Mouse (Mus musculus) neural tube, embryonic 15.5 days (tissue): ENCODE measurements around the gene Slc44a2. TPM values are rescaled to one million over a fixed set of nuclear protein-coding genes. Genes with fewer than 3 reads are reported as not detected.

Experiments
- ATAC-seq: fragments of 200-750 bp; cut with Nextera tagmentation; 2 replicates; pipeline ENCODE4 v1.8.0; 2017; ENCODE audit warnings: mild to moderate bottlenecking, moderate TSS enrichment, moderate library complexity; ENCODE audit not compliant: low FRiP score
- H3K27ac ChIP-seq: fragments of 300-500 bp; sonication (generic); replicated peaks from 2 replicates; pipeline ENCODE4 v1.5.1; 2015; ENCODE audit warnings: mild to moderate bottlenecking, inconsistent platforms
- H3K27me3 ChIP-seq: fragments of 300-500 bp; sonication (generic); replicated peaks from 2 replicates; pipeline ENCODE4 v1.6.1; 2015; ENCODE audit warnings: inconsistent platforms
- H3K36me3 ChIP-seq: fragments of 300-500 bp; sonication (generic); 2 replicates; pipeline ENCODE4 v1.6.1; 2015; ENCODE audit warnings: inconsistent platforms
- H3K4me1 ChIP-seq: fragments of 300-500 bp; sonication (generic); 2 replicates; pipeline ENCODE4 v1.6.1; 2015; ENCODE audit warnings: inconsistent platforms
- H3K4me2 ChIP-seq: fragments of 300-500 bp; sonication (generic); 2 replicates; pipeline ENCODE4 v1.6.1; 2015; ENCODE audit warnings: inconsistent platforms, mild to moderate bottlenecking, moderate library complexity
- H3K4me3 ChIP-seq: fragments of 300-500 bp; sonication (generic); replicated peaks from 2 replicates; pipeline ENCODE4 v1.5.1; 2015; ENCODE audit warnings: mild to moderate bottlenecking, inconsistent platforms
- H3K9ac ChIP-seq: fragments of 300-500 bp; sonication (generic); replicated peaks from 2 replicates; pipeline ENCODE4 v1.6.1; 2015; ENCODE audit warnings: mild to moderate bottlenecking, inconsistent platforms
- H3K9me3 ChIP-seq: fragments of 300-500 bp; sonication (generic); replicated peaks from 2 replicates; pipeline ENCODE4 v1.6.1; 2016; ENCODE audit warnings: inconsistent platforms
- WGBS: fragments of 180-500 bp; shearing (Covaris S2); methylation state at CpG from one replicate; pipeline ENCODE4 v1.1.7; 2015; ENCODE audit warnings: mixed read lengths; 5-methylcytosine and 5-hydroxymethylcytosine counted together
- polyA plus RNA-seq: library from polyadenylated mRNA; unstranded; fragments of >200 nt; fragmentation: Nextera tagmentation; extraction: Ambion mirVana; gene quantifications from 2 replicates; pipeline ENCODE4 v1.2.1, GENCODE M21; 2015

Slc44a2 gene
- polyA plus RNA-seq, 1 experiment from 2014 or later: 68.4 TPM

GRCm38 (mm10) chr9:21324269-21324668 is 3.8 kb downstream of the Slc44a2 start:
- ATAC-seq: no peak
- H3K4me2 ChIP-seq: no peak overlapping the region
- no peaks in the 10 kb centered on the region for H3K36me3 ChIP-seq
- H3K27me3 ChIP-seq: no peaks in the 10 kb centered on the region
- H3K9me3 ChIP-seq: no peaks in the 10 kb centered on the region
- H3K27ac ChIP-seq: no peak overlapping the region
- H3K4me1 ChIP-seq: peaks cover 30% of the 10 kb centered on the region
- no peak overlapping the region for H3K9ac ChIP-seq
- WGBS: 96% methylated on average over 11 of the region's 11 CpGs
- H3K4me3 ChIP-seq: no peak overlapping the region

GRCm38 (mm10) chr9:21327569-21327968 is 7.1 kb downstream of the Slc44a2 start:
- Histone ChIP-seq H3K4me1 (peaks cover 21% of the 10 kb centered on the region), H3K9ac (no peak overlapping the region), H3K4me3 (no peak overlapping the region), H3K4me2 (no peak overlapping the region), H3K36me3 (no peaks in the 10 kb centered on the region), H3K27me3 (no peaks in the 10 kb centered on the region), H3K9me3 (no peaks in the 10 kb centered on the region), H3K27ac (no peak overlapping the region)
- ATAC-seq: no peak
- 69% methylated on average over 3 of the region's 3 CpGs for WGBS

DNA sequence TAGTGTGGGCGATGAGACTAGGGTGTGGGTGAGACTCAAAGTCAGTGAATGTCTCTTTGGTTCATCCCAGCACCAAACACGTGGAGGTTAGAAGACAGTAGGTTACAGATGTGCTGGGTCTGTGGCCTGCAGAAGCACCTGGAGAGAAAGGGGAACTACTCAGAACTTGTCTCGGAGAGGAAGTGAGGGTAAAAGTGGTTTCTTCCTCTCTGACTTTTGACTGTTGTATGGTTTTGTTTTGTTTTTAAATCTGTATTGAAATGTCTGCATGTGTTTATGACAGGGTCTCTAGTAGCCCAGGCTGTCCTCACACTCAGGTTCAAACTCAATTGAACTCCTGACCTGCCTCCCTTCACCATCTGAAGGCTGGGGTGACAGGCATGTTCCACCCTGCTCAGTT is 7.5 kb downstream of the Slc44a2 start:
- H3K9me3 ChIP-seq: no peaks in the 10 kb centered on the region
- no peak overlapping the region for H3K9ac ChIP-seq
- H3K27ac ChIP-seq: no peak overlapping the region
- H3K27me3 ChIP-seq: no peaks in the 10 kb centered on the region
- H3K36me3 ChIP-seq: no peaks in the 10 kb centered on the region
- 86% methylated on average over 3 of the region's 3 CpGs for WGBS
- H3K4me1 ChIP-seq: peaks cover 23% of the 10 kb centered on the region
- ATAC-seq: no peak
- H3K4me3 ChIP-seq: no peak overlapping the region
- H3K4me2 ChIP-seq: no peak overlapping the region

DNA sequence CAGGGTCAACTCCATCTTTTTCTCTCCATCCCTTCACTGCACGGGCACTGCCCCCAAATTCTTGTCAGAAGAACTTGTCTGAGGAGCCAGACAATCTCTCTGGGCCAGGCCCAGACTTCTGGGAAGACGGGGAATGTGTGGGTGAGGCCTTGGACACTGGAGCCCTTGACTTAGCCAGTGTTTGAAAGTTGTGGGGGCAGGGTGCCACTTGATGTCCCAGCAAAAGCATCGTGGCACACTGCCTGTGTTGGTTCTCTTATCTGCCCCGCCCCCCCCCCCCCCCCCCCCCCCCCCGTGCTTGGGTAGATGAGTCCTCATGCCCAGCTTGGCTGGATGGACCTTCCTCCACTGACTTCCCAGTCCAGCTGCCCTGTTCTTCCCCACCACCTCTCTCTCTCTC is 8.5 kb downstream of the Slc44a2 start:
- no peak overlapping the region for H3K27ac ChIP-seq
- ATAC-seq: no peak
- 71% methylated on average over 3 of the region's 5 CpGs for WGBS
- no peaks in the 10 kb centered on the region for H3K9me3 ChIP-seq
- H3K9ac ChIP-seq: no peak overlapping the region
- H3K4me2 ChIP-seq: no peak overlapping the region
- no peaks in the 10 kb centered on the region for H3K27me3 ChIP-seq
- H3K4me1 ChIP-seq: peaks cover 17% of the 10 kb centered on the region
- H3K4me3 ChIP-seq: no peak overlapping the region
- no peaks in the 10 kb centered on the region for H3K36me3 ChIP-seq

DNA sequence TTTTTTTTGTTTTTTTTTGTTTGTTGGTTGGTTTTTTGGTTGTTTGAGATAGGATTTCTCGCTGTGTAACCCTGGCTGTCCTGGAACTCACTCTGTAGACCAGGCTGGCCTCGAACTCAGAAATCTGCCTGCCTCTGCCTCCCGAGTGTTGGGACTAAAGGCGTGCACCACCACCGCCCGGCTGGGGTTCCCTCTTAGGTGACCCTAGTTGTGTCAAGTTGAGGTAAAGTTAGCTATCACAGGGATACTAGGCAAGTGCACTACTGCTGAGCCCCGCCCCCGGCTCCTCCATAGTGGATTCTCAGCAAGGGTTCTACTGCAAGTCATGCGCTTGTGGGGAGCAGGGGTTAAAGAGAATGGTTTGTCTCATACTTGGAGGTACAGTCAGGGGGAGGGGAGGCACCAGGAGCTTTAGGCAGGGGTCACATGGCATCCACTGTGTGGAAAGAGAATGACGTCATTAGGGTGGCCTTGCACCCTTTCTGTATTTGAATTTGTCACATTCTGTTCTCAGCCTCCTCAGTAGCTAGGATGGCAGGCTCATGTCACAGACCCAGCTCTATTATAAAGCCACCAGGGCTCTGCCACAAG is 9.3 kb downstream of the Slc44a2 start:
- Histone ChIP-seq H3K27me3 (no peaks in the 10 kb centered on the region), H3K4me3 (no peak overlapping the region), H3K9me3 (no peaks in the 10 kb centered on the region), H3K36me3 (no peaks in the 10 kb centered on the region), H3K4me1 (peaks cover 17% of the 10 kb centered on the region), H3K9ac (no peak overlapping the region), H3K27ac (no peak overlapping the region), H3K4me2 (no peak overlapping the region)
- WGBS: 93% methylated on average over 10 of the region's 10 CpGs
- no peak for ATAC-seq

DNA sequence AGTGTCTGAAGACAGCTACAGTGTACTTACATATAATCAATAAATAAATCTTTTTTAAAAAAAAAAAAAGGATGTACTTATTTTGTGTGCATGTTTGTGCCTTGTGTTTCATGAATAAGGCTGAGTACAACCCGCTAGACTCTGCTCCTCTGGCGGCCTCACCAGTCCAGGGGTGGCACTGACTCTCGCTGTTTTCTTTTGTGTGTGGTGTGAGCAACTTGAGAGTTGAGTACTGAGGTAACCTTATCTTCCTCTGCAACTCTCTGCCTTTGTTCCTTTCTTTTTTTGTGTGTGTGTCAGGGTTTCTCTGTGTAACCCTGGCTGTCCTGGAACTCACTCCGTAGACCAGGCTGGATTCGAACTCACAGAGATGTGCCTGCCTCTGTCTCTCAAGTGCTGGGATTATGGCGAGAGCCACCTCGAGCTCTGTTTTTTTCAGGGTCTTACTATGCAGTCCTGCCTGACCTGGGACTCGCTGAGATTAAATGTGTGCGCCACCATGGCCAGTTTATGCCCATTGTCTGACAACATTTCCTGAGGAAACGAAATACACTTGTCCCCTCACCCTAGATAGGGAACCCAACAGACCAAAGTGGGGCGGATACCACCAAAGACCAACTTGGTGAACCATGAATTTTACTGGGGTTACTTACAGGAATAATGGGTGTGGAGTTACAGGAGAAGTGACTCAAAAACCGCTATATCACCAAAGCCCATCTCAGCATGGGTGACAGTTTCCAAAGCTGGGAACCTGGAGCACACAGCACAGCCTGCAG is 11.1 kb downstream of the Slc44a2 start:
- no peak overlapping the region for H3K4me2 ChIP-seq
- WGBS: 89% methylated on average over 12 of the region's 12 CpGs

DNA sequence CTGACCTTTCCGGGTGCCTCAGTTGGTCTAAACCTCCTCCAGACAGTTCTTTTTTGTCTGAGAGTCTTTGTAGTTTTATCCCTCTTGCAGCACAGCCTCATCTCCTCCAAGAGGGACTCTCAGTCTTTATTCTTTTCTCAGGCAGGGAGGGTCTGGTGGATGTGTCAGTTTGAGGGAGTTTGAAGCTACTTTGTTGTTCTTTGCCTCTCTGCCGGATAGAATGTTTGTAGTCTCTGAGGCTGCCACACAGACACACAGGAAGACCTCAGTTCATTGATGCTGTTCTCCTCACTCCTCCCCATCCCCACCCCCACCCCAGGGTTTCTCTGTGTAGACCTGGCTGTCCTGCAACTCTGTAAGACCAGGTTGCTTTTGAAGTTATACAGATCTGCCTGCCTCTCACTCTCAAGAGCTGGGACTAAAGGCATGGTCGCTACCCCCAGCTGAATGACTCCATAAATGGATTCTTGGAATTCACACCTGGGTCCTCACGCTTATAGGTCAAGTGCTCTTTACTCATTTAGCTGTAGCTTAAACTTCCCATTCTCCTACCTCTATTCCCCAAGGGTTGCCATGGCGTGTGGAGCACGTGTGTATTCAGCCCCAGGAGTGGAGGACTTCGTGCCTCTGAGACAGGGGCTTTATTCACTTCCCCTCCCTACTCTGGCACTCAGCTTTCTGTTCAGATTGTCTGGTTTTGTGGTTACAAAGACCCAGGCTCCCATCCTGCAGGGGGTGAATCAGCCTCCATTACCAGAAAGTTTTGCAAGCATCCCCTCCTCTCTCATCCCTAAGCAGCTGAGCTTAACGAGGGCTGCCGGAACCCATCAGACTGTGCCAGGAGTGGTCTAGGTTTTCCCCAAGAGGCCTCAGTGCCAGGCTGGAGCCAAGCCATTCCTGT is 11.9 kb downstream of the Slc44a2 start:
- H3K36me3 ChIP-seq: no peaks in the 10 kb centered on the region
- no peak overlapping the region for H3K9ac ChIP-seq
- 26% methylated on average over 9 of the region's 9 CpGs for WGBS
- H3K27me3 ChIP-seq: no peaks in the 10 kb centered on the region
- no peak overlapping the region for H3K4me2 ChIP-seq
- H3K9me3 ChIP-seq: no peaks in the 10 kb centered on the region
- no peak overlapping the region for H3K4me3 ChIP-seq
- ATAC-seq: no peak
- H3K27ac ChIP-seq: 0 out of 2 replicates have a peak overlapping the region, but pooled peaks have one; percentile 33
- peaks cover 17% of the 10 kb centered on the region for H3K4me1 ChIP-seq

More for the DNA sequence above, 11.1 kb downstream of the Slc44a2 start:
- H3K4me3 ChIP-seq: no peak overlapping the region
- ATAC-seq: no peak
- H3K9ac ChIP-seq: no peak overlapping the region
- H3K27me3 ChIP-seq: no peaks in the 10 kb centered on the region
- H3K27ac ChIP-seq: no peak overlapping the region
- peaks cover 17% of the 10 kb centered on the region for H3K4me1 ChIP-seq
- no peaks in the 10 kb centered on the region for H3K36me3 ChIP-seq
- H3K9me3 ChIP-seq: no peaks in the 10 kb centered on the region

DNA sequence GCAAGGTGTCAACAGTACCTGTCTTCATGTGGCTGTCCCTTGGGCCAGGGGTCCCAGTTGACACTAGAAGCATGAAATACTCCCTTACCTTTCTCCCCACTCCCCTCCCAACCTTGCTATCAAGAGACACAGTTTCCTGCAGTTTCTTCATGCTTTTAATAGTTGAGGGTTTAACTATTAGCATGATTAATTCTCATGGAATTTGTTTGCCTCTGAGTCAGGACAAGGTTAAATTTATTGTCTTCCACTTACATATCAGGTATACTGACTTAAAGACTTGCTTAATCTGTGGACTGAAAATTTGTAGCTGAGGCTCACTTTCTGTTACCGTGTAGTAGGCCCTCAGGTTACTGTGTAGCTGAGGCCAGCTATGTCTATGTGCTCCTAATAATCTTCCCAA is 13.0 kb downstream of the Slc44a2 start:
- Histone ChIP-seq H3K27me3 (no peaks in the 10 kb centered on the region), H3K9me3 (no peaks in the 10 kb centered on the region), H3K4me3 (no peak overlapping the region), H3K36me3 (no peaks in the 10 kb centered on the region), H3K9ac (no peak overlapping the region), H3K4me1 (peaks cover 20% of the 10 kb centered on the region), H3K27ac (no peak overlapping the region), H3K4me2 (no peak overlapping the region)
- WGBS: 96% methylated on average over 1 of the region's 1 CpGs
- no peak for ATAC-seq

- no peaks in the 10 kb centered on the region for H3K27me3 ChIP-seq
- H3K9ac ChIP-seq: no peak overlapping the region
- H3K4me2 ChIP-seq: no peak overlapping the region
- H3K36me3 ChIP-seq: no peaks in the 10 kb centered on the region
- ATAC-seq: no peak
- peaks cover 20% of the 10 kb centered on the region for H3K4me1 ChIP-seq
- H3K27ac ChIP-seq: no peak overlapping the region
- no peaks in the 10 kb centered on the region for H3K9me3 ChIP-seq
- H3K4me3 ChIP-seq: no peak overlapping the region
Measured at GRCm38 (mm10) chr9:21334747-21335146, 14.2 kb downstream of the Slc44a2 start.

- Histone ChIP-seq H3K9ac (no peak overlapping the region), H3K4me3 (no peak overlapping the region), H3K4me2 (no peak overlapping the region), H3K36me3 (no peaks in the 10 kb centered on the region), H3K4me1 (peaks cover 17% of the 10 kb centered on the region), H3K27me3 (no peaks in the 10 kb centered on the region), H3K27ac (no peak overlapping the region), H3K9me3 (no peaks in the 10 kb centered on the region)
- ATAC-seq: no peak
- WGBS: 90% methylated on average over 4 of the region's 4 CpGs
Measured at GRCm38 (mm10) chr9:21335391-21335790, 14.9 kb downstream of the Slc44a2 start.

- Histone ChIP-seq H3K4me2 (no peak overlapping the region), H3K36me3 (peaks cover under 1% of the 10 kb centered on the region; the same call in 1 of the 2 replicates), H3K9me3 (no peaks in the 10 kb centered on the region), H3K9ac (no peak overlapping the region), H3K27me3 (no peaks in the 10 kb centered on the region), H3K4me3 (no peak overlapping the region), H3K27ac (no peak overlapping the region), H3K4me1 (peaks cover 17% of the 10 kb centered on the region)
- ATAC-seq: no peak
- 83% methylated on average over 8 of the region's 8 CpGs for WGBS
Measured at GRCm38 (mm10) chr9:21336491-21336890, 16.0 kb downstream of the Slc44a2 start.
